Mouse (Mus musculus) neural tube, embryonic 11.5 days (tissue): ENCODE measurements around the gene Napsa. TPM values are rescaled to one million over a fixed set of nuclear protein-coding genes. Genes with fewer than 3 reads are reported as not detected.

Experiments used
- ATAC-seq: fragments of 200-750 bp; cut with Nextera tagmentation; 2 replicates; pipeline ENCODE4 v1.8.0; 2017; ENCODE audit warnings: moderate number of reproducible peaks, mild to moderate bottlenecking, moderate TSS enrichment, moderate library complexity; ENCODE audit not compliant: insufficient read depth, low FRiP score, low TSS enrichment
- DNase-seq: peaks from one replicate; pipeline ENCODE4 v3.0.0-alpha.2; 2015; ENCODE audit warnings: low spot score
- H3K27ac ChIP-seq: fragments of 300-500 bp; sonication (generic); 2 replicates; pipeline ENCODE4 v1.5.1; 2014; ENCODE audit warnings: low read depth, mild to moderate bottlenecking, low read length
- H3K27me3 ChIP-seq: fragments of 300-500 bp; sonication (generic); 2 replicates; pipeline ENCODE4 v1.6.1; 2014; ENCODE audit warnings: mild to moderate bottlenecking, low read length, mixed read lengths; ENCODE audit not compliant: control insufficient read depth, insufficient read depth
- H3K36me3 ChIP-seq: fragments of 300-500 bp; sonication (generic); 2 replicates; pipeline ENCODE4 v1.6.1; 2014; ENCODE audit warnings: mild to moderate bottlenecking, low read length, moderate library complexity, mixed read lengths; ENCODE audit not compliant: control insufficient read depth, insufficient read depth
- H3K4me1 ChIP-seq: fragments of 300-500 bp; sonication (generic); 2 replicates; pipeline ENCODE4 v1.6.1; 2014; ENCODE audit warnings: low read length, mixed read lengths; ENCODE audit not compliant: control insufficient read depth, insufficient read depth
- H3K4me2 ChIP-seq: fragments of 300-500 bp; sonication (generic); 2 replicates; pipeline ENCODE4 v1.6.1; 2014; ENCODE audit warnings: low read depth, mild to moderate bottlenecking, moderate library complexity
- H3K4me3 ChIP-seq: fragments of 300-500 bp; sonication (generic); 2 replicates; pipeline ENCODE4 v1.5.1; 2014; ENCODE audit warnings: low read depth, low read length
- H3K9ac ChIP-seq: fragments of 300-500 bp; sonication (generic); 2 replicates; pipeline ENCODE4 v1.6.1; 2014; ENCODE audit warnings: mild to moderate bottlenecking, low read length
- H3K9me3 ChIP-seq: fragments of 300-500 bp; sonication (generic); 2 replicates; pipeline ENCODE4 v1.6.1; 2016; ENCODE audit warnings: low read length; ENCODE audit not compliant: control insufficient read depth
- WGBS: fragments of 180-500 bp; shearing (Covaris S2); extraction: QIAGEN DNeasy Blood & Tissue Kit; methylation state at CpG from one replicate; pipeline ENCODE4 v1.1.7; 2014; 5-methylcytosine and 5-hydroxymethylcytosine counted together
- polyA plus RNA-seq: library from polyadenylated mRNA; unstranded; fragments of >200 nt; fragmentation: Nextera tagmentation; extraction: Ambion mirVana; gene quantifications from 2 replicates; pipeline ENCODE4 v1.2.1, GENCODE M21; 2014

Gene Napsa
- polyA plus RNA-seq, 1 experiment from 2014 or later, result 0.42 TPM

DNA sequence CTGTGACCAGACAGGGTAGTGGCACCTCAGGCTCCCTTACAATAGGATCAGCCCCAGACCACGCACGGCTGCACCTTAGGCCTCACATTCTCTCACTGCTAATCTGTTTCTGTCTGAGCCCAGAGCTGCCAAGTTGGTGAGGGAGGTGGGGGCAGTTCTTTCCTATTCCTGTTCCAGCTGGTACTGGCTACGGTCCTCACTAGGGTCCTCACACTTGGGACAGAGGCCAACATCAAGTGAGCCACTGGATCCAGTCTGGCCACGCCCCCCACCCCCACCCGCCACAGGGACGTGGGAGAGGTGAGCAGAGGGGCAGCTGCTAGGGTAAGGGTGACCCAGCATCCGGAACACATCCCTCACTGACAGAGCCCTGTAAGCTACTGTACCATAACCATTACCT, 35.2 kb upstream of the Napsa start:
- no peak overlapping the region for H3K4me3 ChIP-seq
- H3K9me3 ChIP-seq, result no peaks in the 10 kb centered on the region
- H3K4me2 ChIP-seq, result no peak overlapping the region
- no peaks in the 10 kb centered on the region for H3K4me1 ChIP-seq
- H3K9ac ChIP-seq, result no peak overlapping the region
- ATAC-seq (no peak), DNase-seq (no peak)
- H3K36me3 ChIP-seq, result peaks cover 26% of the 10 kb centered on the region
- WGBS, result 88% methylated on average over 7 of the region's 7 CpGs
- H3K27me3 ChIP-seq, result no peaks in the 10 kb centered on the region
- H3K27ac ChIP-seq, result no peak overlapping the region

DNA sequence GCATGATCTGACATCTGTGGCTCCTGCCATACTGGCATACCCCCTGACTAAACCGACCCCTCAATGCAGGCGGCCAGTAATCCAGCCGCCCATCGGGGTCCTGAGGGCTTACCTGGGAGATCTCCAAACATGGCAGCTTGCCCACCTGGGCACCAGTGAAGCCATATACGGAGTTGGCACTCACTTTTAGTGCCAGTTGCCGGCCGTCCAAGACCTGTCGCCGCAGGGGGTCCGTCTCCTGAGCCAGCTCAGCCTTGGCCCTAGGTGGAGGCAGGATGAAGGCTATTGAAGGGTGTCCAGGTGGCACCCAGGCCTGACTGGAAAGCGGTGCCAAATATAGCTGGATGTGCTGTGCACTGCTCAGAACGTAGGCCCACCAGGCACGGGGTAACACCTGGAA, 34.7 kb upstream of the Napsa start:
- peaks cover 26% of the 10 kb centered on the region for H3K36me3 ChIP-seq
- DNase-seq (no peak), ATAC-seq (no peak)
- H3K4me2 ChIP-seq, result no peak overlapping the region
- no peak overlapping the region for H3K9ac ChIP-seq
- no peak overlapping the region for H3K4me3 ChIP-seq
- H3K9me3 ChIP-seq, result no peaks in the 10 kb centered on the region
- no peaks in the 10 kb centered on the region for H3K4me1 ChIP-seq
- WGBS, result 96% methylated on average over 13 of the region's 13 CpGs
- H3K27me3 ChIP-seq, result no peaks in the 10 kb centered on the region
- no peak overlapping the region for H3K27ac ChIP-seq

DNA sequence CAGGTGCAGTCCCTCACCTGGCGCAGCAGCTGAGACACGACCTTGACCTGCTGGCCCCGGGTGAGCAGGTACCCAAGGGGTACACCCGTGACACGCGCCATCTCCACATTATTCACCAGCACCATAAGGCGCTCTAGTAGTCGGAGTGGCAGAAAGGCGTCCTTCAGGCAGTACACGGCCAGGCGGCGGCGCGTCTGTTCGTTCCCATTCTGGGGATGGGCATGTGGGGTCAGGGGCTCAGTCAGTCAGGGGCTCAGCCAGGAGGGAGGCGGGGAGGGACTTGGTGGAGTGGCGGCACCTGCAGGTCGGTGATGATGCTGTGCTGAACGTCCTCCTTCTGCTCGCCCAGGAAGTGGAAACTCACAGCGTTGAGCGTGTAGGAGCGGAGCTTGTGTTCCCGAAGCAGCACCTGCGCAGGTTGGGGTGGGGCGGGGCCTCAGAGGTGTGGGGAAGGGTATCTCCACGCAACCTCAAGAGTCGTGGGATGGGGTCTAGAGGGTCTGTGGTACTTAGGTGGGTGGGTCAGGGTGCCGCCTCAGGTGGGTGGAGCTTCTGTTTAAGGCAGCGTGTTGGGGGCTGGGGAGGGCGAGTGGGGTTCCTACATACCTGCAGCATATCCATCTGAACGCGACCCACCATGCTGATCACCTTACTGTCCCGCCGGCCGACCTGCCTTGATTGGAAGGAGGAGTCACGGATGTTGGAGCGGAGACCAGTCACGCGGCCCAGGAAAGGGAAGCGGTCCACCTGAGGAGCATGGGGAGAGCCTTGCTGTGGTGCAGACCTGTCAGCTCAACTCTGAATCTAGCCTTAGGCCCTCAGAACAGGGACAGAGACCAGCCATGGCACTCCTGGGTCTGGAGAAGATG, 33.2 kb upstream of the Napsa start:
- ATAC-seq (no peak), DNase-seq (no peak)
- Histone ChIP-seq H3K27me3 (no peaks in the 10 kb centered on the region), H3K9ac (no peak overlapping the region), H3K27ac (no peak overlapping the region), H3K36me3 (peaks cover 23% of the 10 kb centered on the region), H3K4me2 (no peak overlapping the region), H3K4me3 (no peak overlapping the region), H3K4me1 (no peaks in the 10 kb centered on the region), H3K9me3 (no peaks in the 10 kb centered on the region)
- WGBS, result 94% methylated on average over 41 of the region's 41 CpGs

DNA sequence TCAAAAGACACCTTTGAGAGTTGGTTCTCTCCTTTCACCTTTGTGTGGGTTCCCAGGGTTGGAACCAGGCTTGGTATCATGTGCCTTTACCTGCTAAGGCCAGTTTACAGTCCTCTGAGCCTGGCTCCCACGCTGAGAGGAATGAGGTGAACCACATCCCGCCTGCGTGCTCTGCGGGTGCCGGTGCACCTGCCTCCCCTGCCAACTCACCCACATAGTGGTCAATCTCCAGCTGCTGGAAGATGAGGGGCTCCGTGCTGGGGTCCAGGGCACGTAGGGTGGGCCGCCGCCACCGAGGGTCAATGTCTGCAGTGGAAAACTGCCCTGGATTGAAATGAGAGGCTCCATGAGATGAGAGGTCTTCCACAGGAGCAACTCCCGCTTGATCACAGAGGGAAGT, 29.6 kb upstream of the Napsa start:
- no peak overlapping the region for H3K4me3 ChIP-seq
- no peak for DNase-seq
- WGBS, result 95% methylated on average over 11 of the region's 11 CpGs
- no peak for ATAC-seq
- peaks cover 17% of the 10 kb centered on the region for H3K36me3 ChIP-seq
- H3K9ac ChIP-seq, result no peak overlapping the region
- peaks cover 4% of the 10 kb centered on the region for H3K4me1 ChIP-seq
- no peak overlapping the region for H3K4me2 ChIP-seq
- H3K27me3 ChIP-seq, result no peaks in the 10 kb centered on the region
- no peak overlapping the region for H3K27ac ChIP-seq
- H3K9me3 ChIP-seq, result 0 out of 2 replicates have a peak, but pooled peaks cover 2% of the 10 kb centered on the region

DNA sequence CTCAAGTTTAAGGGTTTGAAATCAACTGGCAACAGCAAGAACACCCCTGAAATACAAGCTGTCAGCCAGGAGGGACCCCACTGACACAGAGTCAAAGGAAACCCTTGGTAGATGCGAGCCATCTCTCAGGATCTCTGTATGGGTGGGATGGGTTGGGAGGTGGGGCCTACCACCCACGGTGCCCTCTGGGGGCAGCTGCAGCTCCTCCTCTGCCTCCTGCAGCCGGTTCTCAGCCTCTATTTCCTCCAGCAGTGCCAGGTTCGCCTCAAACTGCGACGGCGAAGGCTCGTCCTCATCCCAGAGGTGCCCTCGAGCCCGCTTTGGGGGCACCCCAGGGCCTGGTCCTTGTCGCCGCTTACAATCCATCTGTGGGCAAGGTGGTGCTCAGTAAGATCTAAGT, 29.1 kb upstream of the Napsa start:
- WGBS, result 83% methylated on average over 12 of the region's 12 CpGs
- Histone ChIP-seq H3K27ac (no peak overlapping the region), H3K4me2 (no peak overlapping the region), H3K9ac (no peak overlapping the region), H3K27me3 (no peaks in the 10 kb centered on the region), H3K36me3 (peaks cover 17% of the 10 kb centered on the region), H3K9me3 (0 out of 2 replicates have a peak, but pooled peaks cover 2% of the 10 kb centered on the region), H3K4me3 (no peak overlapping the region), H3K4me1 (peaks cover 9% of the 10 kb centered on the region)
- DNase-seq, result no peak
- ATAC-seq, result no peak

DNA sequence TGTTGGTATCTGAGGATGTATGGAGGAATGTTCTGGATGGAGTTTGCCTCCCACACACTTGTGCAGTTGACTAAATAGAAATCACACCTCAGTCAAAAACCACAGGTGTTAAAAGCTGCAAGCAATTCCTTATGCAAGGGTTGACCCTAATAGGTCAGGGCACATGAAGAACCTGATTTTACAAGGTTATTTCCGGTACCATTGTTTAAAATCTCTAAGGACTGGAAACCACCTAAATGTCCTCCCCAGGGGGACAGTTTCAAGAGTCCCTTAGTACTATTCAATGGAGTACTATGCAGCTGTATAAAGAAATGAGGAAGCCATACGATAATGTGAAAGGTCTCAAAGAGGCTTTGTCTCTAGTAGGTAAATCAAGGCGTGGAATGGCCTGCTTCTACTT, 25.9 kb upstream of the Napsa start:
- peaks cover 10% of the 10 kb centered on the region for H3K4me1 ChIP-seq
- 0 out of 2 replicates have a peak, but pooled peaks cover 2% of the 10 kb centered on the region for H3K9me3 ChIP-seq
- ATAC-seq (no peak), DNase-seq (no peak)
- WGBS, result 96% methylated on average over 3 of the region's 3 CpGs
- H3K4me3 ChIP-seq, result no peak overlapping the region
- H3K9ac ChIP-seq, result no peak overlapping the region
- no peaks in the 10 kb centered on the region for H3K27me3 ChIP-seq
- H3K36me3 ChIP-seq, result peaks cover 2% of the 10 kb centered on the region; the same call in 1 of the 2 replicates
- no peak overlapping the region for H3K27ac ChIP-seq
- H3K4me2 ChIP-seq, result no peak overlapping the region

DNA sequence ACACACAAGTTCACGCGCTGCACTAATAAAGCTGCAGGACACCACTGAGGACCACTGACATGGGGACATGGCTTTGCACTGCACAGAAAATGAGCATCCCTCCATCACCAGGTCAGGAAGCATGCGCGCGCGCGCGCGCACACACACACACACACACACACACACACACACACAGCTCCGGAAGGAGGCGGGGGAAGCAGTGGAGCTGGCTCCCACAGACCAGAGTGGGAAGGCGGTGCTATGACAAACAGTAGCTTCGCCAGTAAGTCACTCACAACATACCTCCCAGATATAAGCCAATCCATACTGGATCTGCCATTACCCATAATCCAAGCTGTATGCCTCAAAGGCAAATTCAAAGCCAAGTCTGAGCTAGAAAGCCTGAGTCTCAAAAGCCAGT, 25.1 kb upstream of the Napsa start:
- 99% methylated on average over 13 of the region's 13 CpGs for WGBS
- ATAC-seq, result no peak

DNA sequence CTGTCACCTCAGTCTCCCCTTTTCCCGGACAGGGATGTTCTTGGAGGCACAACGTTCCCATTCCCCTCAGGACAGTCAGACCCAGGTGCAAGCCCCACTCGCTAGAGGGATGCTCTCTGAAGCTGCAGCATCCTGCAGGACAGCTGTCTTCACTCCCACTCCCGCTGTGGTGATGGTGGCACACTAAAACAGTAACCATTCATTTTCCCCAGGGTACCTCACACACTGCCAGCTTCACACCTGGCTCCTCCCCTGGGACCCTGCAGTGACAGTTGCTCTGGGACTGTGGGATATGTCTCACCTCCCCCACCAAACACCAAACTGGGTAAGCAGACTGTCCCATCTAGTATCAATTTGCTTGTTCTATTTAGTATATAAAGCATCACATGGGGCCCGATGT, 24.5 kb upstream of the Napsa start:
- WGBS, result 25% methylated on average over 5 of the region's 5 CpGs
- H3K36me3 ChIP-seq, result peaks cover 9% of the 10 kb centered on the region; the same call in 1 of the 2 replicates
- H3K4me2 ChIP-seq, result peak overlapping the region; percentile 73
- H3K9ac ChIP-seq, result peak overlapping the region; percentile 60
- no peaks in the 10 kb centered on the region for H3K27me3 ChIP-seq
- no peak for ATAC-seq
- no peak overlapping the region for H3K27ac ChIP-seq
- 0 out of 2 replicates have a peak, but pooled peaks cover 2% of the 10 kb centered on the region for H3K9me3 ChIP-seq
- no peak for DNase-seq
- H3K4me1 ChIP-seq, result peaks cover 11% of the 10 kb centered on the region
- peak overlapping the region; percentile 38 for H3K4me3 ChIP-seq

More for the DNA sequence above, 25.1 kb upstream of the Napsa start:
- Histone ChIP-seq H3K36me3 (peaks cover 9% of the 10 kb centered on the region; the same call in 1 of the 2 replicates), H3K27ac (no peak overlapping the region), H3K9ac (no peak overlapping the region), H3K4me2 (peak overlapping the region; percentile 73; the same call in 1 of the 2 replicates), H3K4me1 (peaks cover 10% of the 10 kb centered on the region), H3K27me3 (no peaks in the 10 kb centered on the region), H3K9me3 (0 out of 2 replicates have a peak, but pooled peaks cover 2% of the 10 kb centered on the region), H3K4me3 (no peak overlapping the region)
- DNase-seq, result no peak
